Mouse (Mus musculus): ENCODE data around the gene Cd200r3. TPM values are rescaled to one million over a fixed set of nuclear protein-coding genes. Genes with fewer than 3 reads are reported as not detected.
A peak's percentile ranks its signal among the peaks of the same experiment; 100 is the strongest.

Gene Cd200r3
- 0.98 and 1.3 TPM in 2 replicates for polyA plus RNA-seq (2015; fragmentation: Nextera tagmentation; extraction: Ambion mirVana)

GRCm38 (mm10) chr16:44943468-44943867 is at the start of gene Cd200r3:
Gene Cd200r3 (plus strand): TSS chr16:44943678.
- Histone ChIP-seq H3K27ac (ENCODE audit: low read length) (no peak within 1 kb of the TSS), H3K36me3 (ENCODE audit: control insufficient read depth, insufficient read depth) (no peaks in the 10 kb centered on the region), H3K9ac (ENCODE audit: low read depth, low read length) (no peak within 1 kb of the TSS), H3K27me3 (ENCODE audit: control insufficient read depth, insufficient read depth, low read depth, low read length) (no peaks in the 10 kb centered on the region), H3K4me1 (ENCODE audit: control insufficient read depth, low read depth, low read length) (no peaks in the 10 kb centered on the region), H3K4me2 (ENCODE audit: low read depth, low read length) (no peak within 1 kb of the TSS), H3K9me3 (replicated peaks; ENCODE audit: control insufficient read depth, low read length) (no peaks in the 10 kb centered on the region), H3K4me3 (ENCODE audit: low read depth, low read length) (no peak within 1 kb of the TSS)
- 10% methylated on average over 3 of the region's 3 CpGs for WGBS (ENCODE audit: insufficient replicate concordance)
- ATAC-seq (ENCODE audit: low read depth), result no peak

GRCm38 (mm10) chr16:44932016-44932415 is 11.5 kb upstream of the Cd200r3 start:
- H3K36me3 ChIP-seq (ENCODE audit: control insufficient read depth, insufficient read depth), result no peaks in the 10 kb centered on the region
- H3K4me2 ChIP-seq (ENCODE audit: low read depth, low read length), result no peak overlapping the region
- WGBS (ENCODE audit: insufficient replicate concordance), result 56% methylated on average over 1 of the region's 1 CpGs
- no peaks in the 10 kb centered on the region for H3K4me1 ChIP-seq (ENCODE audit: control insufficient read depth, low read depth, low read length)
- no peaks in the 10 kb centered on the region for H3K27me3 ChIP-seq (ENCODE audit: control insufficient read depth, insufficient read depth, low read depth, low read length)
- no peak overlapping the region for H3K27ac ChIP-seq (ENCODE audit: low read length)
- H3K4me3 ChIP-seq (ENCODE audit: low read depth, low read length), result no peak overlapping the region
- no peaks in the 10 kb centered on the region for H3K9me3 ChIP-seq (replicated peaks; ENCODE audit: control insufficient read depth, low read length)
- H3K9ac ChIP-seq (ENCODE audit: low read depth, low read length), result no peak overlapping the region
- no peak for ATAC-seq (ENCODE audit: low read depth)

GRCm38 (mm10) chr16:44951360-44952114 is 8.1 kb downstream of the Cd200r3 start:
- H3K27ac ChIP-seq (ENCODE audit: low read length), result no peak overlapping the region
- H3K4me2 ChIP-seq (ENCODE audit: low read depth, low read length), result no peak overlapping the region
- no peaks in the 10 kb centered on the region for H3K4me1 ChIP-seq (ENCODE audit: control insufficient read depth, low read depth, low read length)
- WGBS (ENCODE audit: insufficient replicate concordance), result 42% methylated on average over 4 of the region's 4 CpGs
- H3K9me3 ChIP-seq (replicated peaks; ENCODE audit: control insufficient read depth, low read length), result no peaks in the 10 kb centered on the region
- no peaks in the 10 kb centered on the region for H3K36me3 ChIP-seq (ENCODE audit: control insufficient read depth, insufficient read depth)
- H3K4me3 ChIP-seq (ENCODE audit: low read depth, low read length), result no peak overlapping the region
- no peak for ATAC-seq (ENCODE audit: low read depth)
- H3K27me3 ChIP-seq (ENCODE audit: control insufficient read depth, insufficient read depth, low read depth, low read length), result no peaks in the 10 kb centered on the region
- H3K9ac ChIP-seq (ENCODE audit: low read depth, low read length), result no peak overlapping the region

- Histone ChIP-seq H3K4me2 (ENCODE audit: low read depth, low read length) (no peak overlapping the region), H3K4me3 (ENCODE audit: low read depth, low read length) (no peak overlapping the region), H3K9me3 (replicated peaks; ENCODE audit: control insufficient read depth, low read length) (no peaks in the 10 kb centered on the region), H3K27ac (ENCODE audit: low read length) (no peak overlapping the region), H3K4me1 (ENCODE audit: control insufficient read depth, low read depth, low read length) (peaks cover 2% of the 10 kb centered on the region; the same call in 1 of the 2 replicates), H3K9ac (ENCODE audit: low read depth, low read length) (no peak overlapping the region), H3K36me3 (ENCODE audit: control insufficient read depth, insufficient read depth) (no peaks in the 10 kb centered on the region), H3K27me3 (ENCODE audit: control insufficient read depth, insufficient read depth, low read depth, low read length) (no peaks in the 10 kb centered on the region)
- 51% methylated on average over 2 of the region's 2 CpGs for WGBS (ENCODE audit: insufficient replicate concordance)
- ATAC-seq (ENCODE audit: low read depth), result no peak
These were observed 18.8 kb downstream of the Cd200r3 start for GRCm38 (mm10) chr16:44962296-44962695.

GRCm38 (mm10) chr16:44962777-44963176 is 19.3 kb downstream of the Cd200r3 start:
- no peak overlapping the region for H3K9ac ChIP-seq (ENCODE audit: low read depth, low read length)
- 0 out of 2 replicates have a peak overlapping the region, but pooled peaks have one; percentile 31 for H3K27ac ChIP-seq (ENCODE audit: low read length)
- H3K36me3 ChIP-seq (ENCODE audit: control insufficient read depth, insufficient read depth), result no peaks in the 10 kb centered on the region
- ATAC-seq (ENCODE audit: low read depth), result peak; percentile 63
- WGBS (ENCODE audit: insufficient replicate concordance), result 11% methylated on average over 2 of the region's 2 CpGs
- H3K4me2 ChIP-seq (ENCODE audit: low read depth, low read length), result no peak overlapping the region
- H3K4me1 ChIP-seq (ENCODE audit: control insufficient read depth, low read depth, low read length), result peaks cover 2% of the 10 kb centered on the region; the same call in 1 of the 2 replicates
- no peaks in the 10 kb centered on the region for H3K27me3 ChIP-seq (ENCODE audit: control insufficient read depth, insufficient read depth, low read depth, low read length)
- H3K9me3 ChIP-seq (replicated peaks; ENCODE audit: control insufficient read depth, low read length), result no peaks in the 10 kb centered on the region
- H3K4me3 ChIP-seq (ENCODE audit: low read depth, low read length), result no peak overlapping the region

- Histone ChIP-seq H3K9ac (ENCODE audit: low read depth, low read length) (no peak overlapping the region), H3K27ac (ENCODE audit: low read length) (no peak overlapping the region), H3K36me3 (ENCODE audit: control insufficient read depth, insufficient read depth) (no peaks in the 10 kb centered on the region), H3K4me2 (ENCODE audit: low read depth, low read length) (no peak overlapping the region), H3K27me3 (ENCODE audit: control insufficient read depth, insufficient read depth, low read depth, low read length) (no peaks in the 10 kb centered on the region), H3K9me3 (replicated peaks; ENCODE audit: control insufficient read depth, low read length) (no peaks in the 10 kb centered on the region), H3K4me1 (ENCODE audit: control insufficient read depth, low read depth, low read length) (peaks cover 2% of the 10 kb centered on the region; the same call in 1 of the 2 replicates), H3K4me3 (ENCODE audit: low read depth, low read length) (no peak overlapping the region)
- ATAC-seq (ENCODE audit: low read depth), result no peak
- WGBS (ENCODE audit: insufficient replicate concordance), result 28% methylated on average over 6 of the region's 6 CpGs
These were observed 21.3 kb downstream of the Cd200r3 start for GRCm38 (mm10) chr16:44964526-44965374.

- H3K27ac ChIP-seq (ENCODE audit: low read length), result no peak overlapping the region
These were observed 21.9 kb downstream of the Cd200r3 start for GRCm38 (mm10) chr16:44965428-44965827.

GRCm38 (mm10) chr16:44965890-44966289 is 22.4 kb downstream of the Cd200r3 start:
- Histone ChIP-seq H3K27ac (ENCODE audit: low read length) (no peak overlapping the region), H3K36me3 (ENCODE audit: control insufficient read depth, insufficient read depth) (no peaks in the 10 kb centered on the region), H3K4me2 (ENCODE audit: low read depth, low read length) (no peak overlapping the region), H3K27me3 (ENCODE audit: control insufficient read depth, insufficient read depth, low read depth, low read length) (no peaks in the 10 kb centered on the region), H3K4me3 (ENCODE audit: low read depth, low read length) (no peak overlapping the region), H3K9me3 (replicated peaks; ENCODE audit: control insufficient read depth, low read length) (no peaks in the 10 kb centered on the region), H3K4me1 (ENCODE audit: control insufficient read depth, low read depth, low read length) (peaks cover 2% of the 10 kb centered on the region; the same call in 1 of the 2 replicates), H3K9ac (ENCODE audit: low read depth, low read length) (no peak overlapping the region)
- 58% methylated on average over 3 of the region's 3 CpGs for WGBS (ENCODE audit: insufficient replicate concordance)
- ATAC-seq (ENCODE audit: low read depth), result no peak

More at GRCm38 (mm10) chr16:44965428-44965827, 21.9 kb downstream of the Cd200r3 start:
- no peak for ATAC-seq (ENCODE audit: low read depth)
- Histone ChIP-seq H3K4me1 (ENCODE audit: control insufficient read depth, low read depth, low read length) (peaks cover 2% of the 10 kb centered on the region; the same call in 1 of the 2 replicates), H3K27me3 (ENCODE audit: control insufficient read depth, insufficient read depth, low read depth, low read length) (no peaks in the 10 kb centered on the region), H3K9me3 (replicated peaks; ENCODE audit: control insufficient read depth, low read length) (no peaks in the 10 kb centered on the region), H3K9ac (ENCODE audit: low read depth, low read length) (no peak overlapping the region), H3K36me3 (ENCODE audit: control insufficient read depth, insufficient read depth) (no peaks in the 10 kb centered on the region), H3K4me3 (ENCODE audit: low read depth, low read length) (no peak overlapping the region), H3K4me2 (ENCODE audit: low read depth, low read length) (no peak overlapping the region)
- 36% methylated on average over 8 of the region's 8 CpGs for WGBS (ENCODE audit: insufficient replicate concordance)
